Mouse (Mus musculus) skeletal muscle tissue, postnatal 0 days (tissue): ENCODE data around the gene Fam198b. TPM values are rescaled to one million over a fixed set of nuclear protein-coding genes. Genes with fewer than 3 reads are reported as not detected.

ENCODE experiments used
- polyA plus RNA-seq: library from polyadenylated mRNA; unstranded; fragments of >200 nt; fragmentation: Nextera tagmentation; extraction: Ambion mirVana; gene quantifications from 2 replicates; pipeline ENCODE4 v1.2.1, GENCODE M21; 2015

The Fam198b gene
- 21.6 and 29.8 TPM in 2 replicates for polyA plus RNA-seq

GRCm38 (mm10) chr3:79884305-79884704 lies at the start of gene Fam198b:
Fam198b (plus strand) TSS chr3:79884533.

DNA sequence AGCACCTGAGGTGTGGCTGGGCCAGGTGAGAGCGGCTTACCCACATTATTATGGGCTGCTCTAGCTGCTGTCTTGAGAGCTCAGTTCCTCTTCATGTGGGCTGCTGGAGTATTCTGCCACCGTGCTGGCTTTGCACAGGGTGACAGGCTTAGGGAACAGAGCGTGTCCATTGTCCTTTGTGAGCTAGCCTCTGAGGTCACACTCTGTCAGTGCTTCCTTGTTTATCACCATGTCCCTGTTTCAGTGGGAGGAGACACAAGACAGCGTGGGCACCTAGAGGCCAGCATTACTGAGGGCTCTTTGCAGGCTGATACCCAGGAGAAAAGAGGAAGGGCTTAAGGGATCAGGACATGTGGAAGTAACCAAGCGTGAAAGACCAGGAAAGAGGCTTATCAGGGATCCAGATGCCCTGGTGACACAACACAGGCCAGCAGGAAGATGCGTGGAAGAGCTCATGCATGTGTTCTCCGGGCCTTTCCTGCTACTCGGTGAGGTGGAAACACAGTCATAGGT lies 31.6 kb upstream of the Fam198b start, which contains the start of gene Tmem144:
Tmem144 (minus strand) TSS at position 120 of the 513 bp plus-strand sequence.

Other genes starting within 250 kb of the Fam198b start
- gene Rxfp1, start 146.7 kb upstream of the Fam198b start, polyA plus RNA-seq: 0.08 and 0.10 TPM in 2 replicates
- 2.1 and 2.3 TPM in 2 replicates for gene Tmem144, start 31.8 kb upstream of the Fam198b start, polyA plus RNA-seq